Mouse (Mus musculus): ENCODE measurements at regions not wholly inside any gene's neighbourhood (a gene's known extent, or its start where the extent isn't known, plus 50 kb on each side); places are given as distances from the start of the nearest gene placed in this dataset.

DNA sequence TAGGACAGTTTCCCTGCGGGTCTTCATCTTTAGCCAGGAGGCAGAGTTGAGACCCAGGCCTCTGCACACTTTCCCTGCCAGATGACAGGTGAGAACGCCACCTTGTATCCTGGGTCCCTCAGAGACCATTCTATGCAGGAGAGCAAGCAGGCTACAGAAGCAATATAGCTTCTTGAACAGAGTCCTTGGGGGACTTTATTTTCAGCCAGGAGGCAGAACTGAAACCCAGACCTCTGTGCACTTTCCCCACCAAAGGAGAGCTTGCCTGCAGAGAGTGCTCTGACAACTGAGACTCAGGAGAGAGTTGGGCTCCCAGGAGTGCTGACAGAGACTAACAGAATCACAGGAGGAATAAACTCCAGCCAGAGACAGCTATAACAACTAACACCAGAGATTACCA, 185.5 kb downstream of the Olfr693 start (continued):
- no peak for TF ChIP-seq POLR2AphosphoS2 (IDR thresholded peaks at IDR 0.05; ENCODE audit: low read length)
